ENCODE assay signal across 22 mouse cellular contexts in the genomic region with DNA sequence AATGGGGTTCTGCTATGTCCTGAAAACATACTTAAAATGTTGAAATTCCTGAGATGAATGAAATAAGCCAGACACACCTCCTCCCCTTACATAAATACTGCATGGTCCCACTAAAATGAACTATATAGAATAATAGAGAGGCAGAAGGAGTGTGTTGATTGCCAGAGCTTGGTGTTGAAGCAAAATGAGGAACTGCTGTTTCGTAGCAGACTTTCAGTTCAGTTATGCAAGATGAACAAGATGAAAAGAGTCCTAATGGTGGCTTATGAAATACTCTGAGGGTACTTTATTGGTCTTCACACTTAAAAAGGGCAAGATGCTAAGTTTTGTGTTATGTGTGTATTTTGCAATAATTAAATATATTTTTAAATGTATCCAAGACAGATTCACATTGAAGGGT. TPM values are rescaled to one million over a fixed set of nuclear protein-coding genes. Genes with fewer than 3 reads are reported as not detected.
DNase-seq lines count a peak whose midpoint lies in the region; ATAC-seq and TF ChIP-seq lines count a peak whose summit lies in the region.
"Had no signal": no experiment of that assay in that cellular context is flagged by ENCODE, and none has a peak within 500 bp of the region (broad histone marks: within the 10 kb centered on the region; RNA-seq: fewer than 3 reads in every experiment).

No protein-coding gene starts in this region.

- intact Hi-C loops in gastrocnemius, adult 2 months (cut with DNase I) = no loop called here

- TF ChIP-seq CTCF in gastrocnemius, adult 2 months (IDR thresholded peaks at IDR 0.05) = no peak

- DNase-seq in gastrocnemius, adult 2 months = no peak
- no peak for DNase-seq in gastrocnemius, postnatal 10 days
- DNase-seq in 416B (ENCODE audit: low read depth) = peak; percentile 69
- no peak for DNase-seq in adrenal gland, postnatal 14 days
- DNase-seq in cerebellum, adult 8-10 months = no peak
- DNase-seq: adrenal gland, adult 2 months; cerebellum, adult 9-10 months; forebrain, postnatal 0 days; gastrocnemius, postnatal 36 days; kidney, adult 18-20 months; kidney, postnatal 4 days; layer of hippocampus, adult 9-11 months; lung, postnatal 14 days had no signal

- peak; percentile 57 for ATAC-seq in common myeloid progenitor, adult 5-6 weeks (replicated peaks; ENCODE audit: low read depth, poor library complexity, severe bottlenecking)
- peak; percentile 81; the same call in 1 of the 2 replicates for ATAC-seq in monocyte, adult 5-6 weeks (replicated peaks; ENCODE audit: insufficient number of reproducible peaks, low FRiP score, low TSS enrichment, poor library complexity, severe bottlenecking)
- ATAC-seq: CD4-positive, CD25-positive, alpha-beta regulatory T cell, adult 4 months; forebrain, postnatal 0 days; inflammation-experienced regulatory T-cells, adult 6 months; Patski had no signal

- no peak overlapping the region for H3K4me3 ChIP-seq in gastrocnemius, adult 2 months
- H3K4me3 ChIP-seq: embryonic facial prominence, embryonic 10.5 days; forebrain, embryonic 10.5 days; neural tube, embryonic 15.5 days had no signal

- H3K27ac ChIP-seq in gastrocnemius, adult 2 months = peak overlapping the region; percentile 71; the same call in 1 of the 2 replicates
- H3K27ac ChIP-seq: embryonic facial prominence, embryonic 10.5 days; forebrain, embryonic 10.5 days; hindbrain, embryonic 14.5 days; neural tube, embryonic 15.5 days had no signal

RNA-seq across cellular contexts. Expression of a gene that starts 15.5 kb away (rescaled TPM):
- total RNA-seq in gastrocnemius, adult 2 months (2021) = 10 to 100 TPM; 75.9 to 83.2 TPM
- 10 to 100 TPM; 77.3 to 95.7 TPM for total RNA-seq in gastrocnemius, postnatal 10 days (2021)
- total RNA-seq in common myeloid progenitor, adult 5-6 weeks (2017) = 196 and 216 TPM in 2 replicates
- 66.8 to 91.7 TPM (median 77.6 TPM) in 3 replicates for total RNA-seq in monocyte, adult 5-6 weeks (2017)
- total RNA-seq in adrenal gland, postnatal 14 days (2021) = 183 and 185 TPM in 2 replicates

RNA-seq across cellular contexts. Expression of a gene that starts 23.7 kb away (rescaled TPM):
- 100 to 1,000 TPM; 320 to 401 TPM for total RNA-seq in gastrocnemius, adult 2 months (2021)
- total RNA-seq in gastrocnemius, postnatal 10 days (2021) = 100 to 1,000 TPM; 186 to 187 TPM
- total RNA-seq in common myeloid progenitor, adult 5-6 weeks (2017) = 87.3 and 94.2 TPM in 2 replicates
- total RNA-seq in monocyte, adult 5-6 weeks (2017) = 113 to 127 TPM (median 126 TPM) in 3 replicates
- 280 and 282 TPM in 2 replicates for total RNA-seq in adrenal gland, postnatal 14 days (2021)
